Mouse (Mus musculus) neutrophil, adult 5-6 weeks (primary cell): ENCODE results near the gene Ap5m1. TPM values are rescaled to one million over a fixed set of nuclear protein-coding genes. Genes with fewer than 3 reads are reported as not detected.

Experiments used
- ATAC-seq: fragments of 151-379, 151-347 bp; 2 replicates; pipeline ENCODE4 v1.8.0; 2017; ENCODE audit warnings: mild to moderate bottlenecking, moderate TSS enrichment; ENCODE audit not compliant: insufficient number of reproducible peaks, poor library complexity, low FRiP score, severe bottlenecking; ENCODE audit errors: extremely low read depth
- total RNA-seq: library from RNA; stranded (forward); fragments of 200-1000 nt; gene quantifications from 2 replicates; pipeline ENCODE4 v1.2.3, GENCODE M21; 2017

The Ap5m1 gene
- total RNA-seq, 1 experiment from 2014 or later = 38.3 TPM

GRCm38 (mm10) chr14:49118381-49118780 lies 52.5 kb downstream of the Ap5m1 start:
- ATAC-seq = no peak

GRCm38 (mm10) chr14:49121723-49122122 lies 55.8 kb downstream of the Ap5m1 start:
- ATAC-seq = no peak

DNA sequence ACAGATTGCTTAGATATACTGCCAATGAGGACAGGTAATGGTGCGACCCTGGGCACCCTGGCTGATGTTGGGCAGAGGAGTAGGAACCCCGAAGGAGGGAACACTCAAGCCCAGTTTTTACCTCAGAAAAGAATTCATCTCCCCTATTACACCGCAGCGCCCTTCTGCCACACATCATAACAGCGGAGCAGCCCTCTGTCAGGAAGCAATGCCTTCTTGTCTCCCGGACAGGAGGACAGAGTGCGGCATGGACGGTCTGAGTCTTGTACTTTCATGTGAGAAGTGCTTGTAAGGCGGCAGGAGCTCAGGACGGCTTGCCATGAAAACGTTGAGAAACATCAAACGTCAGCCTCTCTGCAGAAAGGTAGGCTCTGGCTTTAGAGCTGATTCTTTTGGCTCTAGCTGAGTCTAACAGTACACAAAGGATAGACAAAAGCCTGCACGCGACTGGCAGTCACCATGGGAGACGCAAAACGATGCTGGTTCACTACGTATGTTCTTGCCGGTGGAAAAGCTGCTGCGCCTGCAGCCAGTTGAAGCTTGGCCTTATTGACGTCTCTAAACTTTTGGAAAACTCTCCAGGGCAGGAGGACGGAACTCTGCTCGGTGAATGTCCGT lies 61.4 kb downstream of the Ap5m1 start:
- no peak for ATAC-seq

DNA sequence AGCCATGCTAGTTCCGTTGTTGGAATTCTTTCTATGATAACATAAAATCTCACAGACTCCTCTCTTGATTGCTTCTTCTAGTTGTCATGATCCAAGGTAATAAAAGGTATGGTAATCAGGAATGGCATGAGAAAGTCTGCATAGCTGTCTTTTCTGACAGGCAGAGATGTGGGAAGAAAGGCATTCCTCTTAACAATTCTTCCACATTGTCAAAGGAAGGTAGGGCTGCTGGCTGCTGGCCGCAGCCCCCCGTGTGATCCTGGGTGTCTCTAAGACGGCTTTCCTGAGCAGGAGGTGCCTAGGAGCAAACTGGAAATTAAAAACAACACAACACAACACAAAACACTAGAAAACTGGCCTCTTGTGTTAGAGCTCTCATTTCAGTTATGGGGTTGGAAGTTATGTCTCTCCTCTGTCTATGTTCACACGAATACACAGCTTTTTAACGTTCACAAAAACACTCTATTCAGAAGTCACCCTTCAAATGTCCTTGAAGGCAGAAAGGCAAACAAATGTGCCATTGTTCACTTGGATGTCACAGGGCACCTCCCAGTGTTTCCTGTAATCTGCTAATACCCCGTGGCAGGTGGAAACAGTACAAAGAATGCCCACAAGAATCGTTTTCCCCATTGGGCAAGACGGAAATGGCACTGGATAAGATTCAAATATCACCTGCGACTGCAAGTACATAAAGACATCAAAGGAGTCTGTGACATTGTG lies 62.8 kb downstream of the Ap5m1 start:
- no peak for ATAC-seq

DNA sequence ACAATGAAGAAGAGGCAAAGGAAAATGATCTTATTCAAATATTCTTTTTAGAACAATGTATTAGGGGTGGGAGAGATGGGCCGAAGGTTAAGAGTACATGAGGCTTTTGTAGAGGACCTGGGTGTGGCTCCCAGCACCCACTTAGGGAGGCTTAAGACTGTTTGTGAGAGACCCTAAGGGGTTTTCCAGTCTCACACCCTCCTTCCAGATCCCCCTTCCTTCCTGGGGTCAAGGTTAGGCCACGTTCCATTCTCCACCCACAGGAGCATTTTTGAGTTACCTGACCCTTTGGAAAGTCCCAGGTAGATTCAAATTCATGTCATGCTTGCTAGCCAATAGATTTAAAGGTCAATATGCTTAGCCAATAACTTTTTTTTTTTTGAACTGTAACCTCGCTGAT lies 66.5 kb downstream of the Ap5m1 start:
- ATAC-seq = no peak

GRCm38 (mm10) chr14:49138171-49138570 lies 72.3 kb downstream of the Ap5m1 start:
- ATAC-seq = no peak

DNA sequence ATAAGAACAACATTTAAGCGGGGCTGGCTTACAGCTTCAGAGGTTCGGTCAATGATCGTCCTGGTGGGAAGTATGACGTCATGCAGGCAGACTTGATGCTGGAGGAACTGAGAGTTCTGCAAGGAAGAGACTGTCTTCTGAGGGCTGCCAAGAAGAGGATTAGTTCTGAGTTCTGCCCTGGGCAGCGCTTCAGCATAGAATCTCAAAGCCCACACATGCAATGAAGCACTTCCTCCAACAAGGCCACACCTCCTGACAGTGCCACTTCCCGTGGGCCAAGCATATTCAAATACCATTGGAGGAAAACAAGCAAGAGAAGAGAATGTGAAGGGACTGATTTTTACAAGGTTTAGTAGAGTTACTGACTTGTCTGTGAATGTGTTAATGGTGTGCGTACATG lies 74.9 kb downstream of the Ap5m1 start:
- no peak for ATAC-seq

Other genes starting within 250 kb of the Ap5m1 start
- 74.1 and 76.1 TPM in 2 replicates for gene Exoc5, start 556 bp downstream of the Ap5m1 start, total RNA-seq
- gene Naa30, start 106.1 kb downstream of the Ap5m1 start, total RNA-seq = 62.3 and 63.4 TPM in 2 replicates
- not detected in 2 replicates for gene ccdc198, start 179.4 kb downstream of the Ap5m1 start, total RNA-seq